Mouse (Mus musculus): ENCODE data around the gene Dedd2.

The Dedd2 gene

GRCm38 (mm10) chr7:25221102-25221883, 878 bp upstream of the Dedd2 start, which contains the start of gene Zfp526:
Gene Zfp526, plus strand, starts transcription at chr7:25221425.
- in situ Hi-C loops (cut with MboI; ENCODE audit: unreplicated experiment in 2 of 2) = no loop called here

DNA sequence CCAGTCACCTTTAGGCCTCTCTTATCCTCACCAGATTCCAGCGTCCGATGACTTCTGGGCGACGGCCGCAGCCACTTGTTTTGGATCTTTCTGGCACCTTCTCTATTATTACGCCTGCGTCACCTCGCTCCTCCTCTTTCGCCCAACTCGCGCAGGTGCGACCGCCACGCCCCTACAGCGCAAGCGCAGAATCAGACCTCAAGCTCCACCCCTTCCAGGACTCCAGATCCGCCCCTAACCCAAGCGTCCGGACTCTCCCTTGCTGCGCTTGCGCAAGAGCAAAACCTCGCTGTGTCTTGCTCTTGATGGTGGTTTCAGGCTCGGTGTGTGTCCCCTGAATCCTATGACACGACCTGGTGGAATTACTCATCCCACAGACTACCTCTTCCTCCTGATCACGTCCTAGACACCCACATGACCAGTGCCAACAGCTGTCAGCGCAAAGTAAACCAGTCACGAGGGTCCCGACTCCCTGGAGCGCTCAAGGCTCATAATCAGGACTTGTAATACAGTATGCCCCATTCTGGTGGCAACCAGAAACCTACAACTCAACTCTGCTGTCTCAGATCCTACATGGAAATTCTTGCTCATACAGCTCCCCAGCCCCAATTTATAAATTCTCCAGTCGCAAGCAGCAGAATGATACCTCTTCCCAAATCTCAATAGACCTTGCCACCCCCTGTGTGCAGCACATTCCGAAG, 509 bp downstream of the Dedd2 start:
- in situ Hi-C loops (cut with MboI; ENCODE audit: unreplicated experiment in 2 of 2) = no loop called here

DNA sequence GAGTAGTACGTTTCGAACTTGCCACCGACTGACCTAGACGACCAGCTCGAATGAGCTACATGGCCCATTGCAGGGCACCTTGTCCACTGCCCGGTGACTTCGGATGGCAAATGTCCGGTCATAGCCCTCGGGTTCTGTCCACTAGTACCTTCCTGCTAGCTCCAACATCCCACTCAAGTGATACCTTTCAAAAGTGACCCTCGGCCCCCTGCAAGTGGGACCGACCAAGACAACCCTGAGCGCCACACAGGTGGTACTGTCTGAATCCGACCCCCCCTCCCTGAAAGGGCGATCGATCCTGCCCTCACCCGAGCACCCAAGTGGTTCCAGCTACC, 1.0 kb downstream of the Dedd2 start:
- in situ Hi-C loops (cut with MboI; ENCODE audit: unreplicated experiment in 2 of 2) = no loop called here

DNA sequence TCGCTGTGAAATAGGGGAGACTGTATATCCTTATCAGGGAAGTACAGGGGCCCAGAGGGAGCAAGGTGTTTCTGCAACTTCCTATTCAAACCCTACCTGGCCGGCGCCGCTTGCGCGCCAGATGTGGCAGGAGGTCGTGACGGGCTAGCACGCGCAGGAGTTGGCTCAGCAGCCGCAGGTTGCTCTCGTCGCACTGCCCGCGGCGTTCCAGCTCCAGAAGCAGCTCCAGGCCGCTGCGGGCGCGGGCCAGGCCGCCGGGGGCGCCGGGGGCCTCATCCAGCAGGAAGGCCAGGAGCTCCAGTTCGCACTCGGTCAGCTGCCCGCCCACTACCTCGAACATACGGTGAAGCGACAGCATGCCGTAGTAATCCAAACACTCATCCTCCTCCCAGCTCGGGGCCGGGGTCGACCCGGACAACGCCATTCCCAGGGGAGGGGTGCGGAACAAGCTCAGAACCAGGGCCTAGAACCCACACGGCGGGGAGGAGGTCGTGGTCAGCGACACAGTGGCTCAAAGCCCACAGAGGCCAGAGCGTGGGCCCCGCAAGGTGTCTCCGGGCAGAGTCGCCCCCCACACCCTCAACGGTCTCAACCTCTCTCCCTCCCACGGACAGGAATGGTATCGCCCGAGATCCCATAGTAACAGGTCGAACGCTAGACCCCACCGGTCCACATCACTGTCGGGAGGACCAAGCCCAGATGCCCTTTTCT, 1.6 kb downstream of the Dedd2 start:
- in situ Hi-C loops (cut with MboI; ENCODE audit: unreplicated experiment in 2 of 2) = no loop called here

GRCm38 (mm10) chr7:25217653-25218395, 2.6 kb downstream of the Dedd2 start:
- in situ Hi-C loops (cut with MboI; ENCODE audit: unreplicated experiment in 2 of 2) = no loop called here

- in situ Hi-C loops (cut with MboI; ENCODE audit: unreplicated experiment in 2 of 2) = no loop called here
These were observed 6.2 kb downstream of the Dedd2 start for GRCm38 (mm10) chr7:25214172-25214571.

GRCm38 (mm10) chr7:25213099-25213498, 7.3 kb downstream of the Dedd2 start:
- in situ Hi-C loops (cut with MboI; ENCODE audit: unreplicated experiment in 2 of 2) = no loop called here

GRCm38 (mm10) chr7:25210482-25210881, 9.9 kb downstream of the Dedd2 start:
- in situ Hi-C loops (cut with MboI; ENCODE audit: unreplicated experiment in 2 of 2) = no loop called here

DNA sequence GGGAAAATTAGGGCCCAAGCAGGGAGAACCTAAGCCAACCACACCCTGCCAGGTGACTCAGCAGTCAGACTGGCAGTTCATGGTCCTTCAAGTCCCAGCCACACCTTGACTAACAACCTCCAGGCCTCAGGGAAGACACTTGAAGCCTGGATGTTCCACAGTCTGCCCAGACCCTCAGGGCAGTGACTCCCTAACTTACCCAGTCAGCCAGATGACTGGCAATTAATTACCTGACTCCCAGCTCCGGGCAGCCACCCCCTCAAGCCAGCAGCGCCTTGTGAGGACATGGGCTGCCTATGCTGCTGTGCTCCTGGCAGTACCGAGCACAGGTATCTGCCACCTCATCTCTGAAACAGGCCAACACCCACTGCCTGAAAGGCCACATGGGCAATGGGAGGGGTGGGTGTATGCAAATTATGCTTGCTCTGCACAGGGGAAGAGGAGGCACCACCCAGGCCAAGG, 11.2 kb downstream of the Dedd2 start:
- in situ Hi-C loops (cut with MboI; ENCODE audit: unreplicated experiment in 2 of 2) = no loop called here

DNA sequence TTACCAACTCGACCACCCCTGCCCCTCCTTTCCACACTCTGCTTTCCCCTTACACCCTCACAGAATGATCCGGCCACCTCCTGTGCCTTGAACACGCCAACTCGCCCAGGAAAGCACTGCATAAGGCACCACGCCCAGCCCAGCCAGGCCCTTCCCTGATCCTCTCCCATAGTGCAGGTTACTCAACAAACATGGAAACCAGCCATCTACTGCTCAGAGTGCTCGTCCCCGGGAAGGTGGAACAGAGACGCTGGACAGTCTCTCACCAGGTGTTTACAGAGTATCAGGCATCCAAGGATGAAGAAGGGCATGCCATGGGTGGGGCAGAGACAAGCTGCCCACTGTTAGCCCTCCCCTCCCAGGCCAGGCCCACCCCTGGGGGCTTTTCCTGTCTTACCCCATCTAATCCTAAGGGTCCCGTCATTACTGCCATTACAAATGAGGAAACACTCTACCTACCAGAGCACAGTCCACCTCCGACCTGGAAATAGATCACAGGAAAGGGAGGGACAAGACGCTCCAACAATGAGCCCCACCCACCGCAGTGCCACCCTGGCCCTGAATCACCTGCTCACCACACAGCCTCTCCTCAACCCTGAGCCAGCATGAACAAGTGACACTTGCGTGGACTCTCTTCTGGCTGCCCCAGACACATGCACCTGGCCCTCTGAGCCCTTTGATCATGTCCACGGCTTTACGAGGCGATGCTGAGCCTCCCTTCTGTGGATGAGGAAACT, 14.2 kb downstream of the Dedd2 start:
- in situ Hi-C loops (cut with MboI; ENCODE audit: unreplicated experiment in 2 of 2) = no loop called here

- in situ Hi-C loops (cut with MboI; ENCODE audit: unreplicated experiment in 2 of 2) = no loop called here
These were observed 14.9 kb downstream of the Dedd2 start for GRCm38 (mm10) chr7:25205355-25206093.

- in situ Hi-C loops (cut with MboI; ENCODE audit: unreplicated experiment in 2 of 2) = no loop called here
These were observed 16.8 kb downstream of the Dedd2 start for GRCm38 (mm10) chr7:25203624-25204023.

- in situ Hi-C loops (cut with MboI; ENCODE audit: unreplicated experiment in 2 of 2) = no loop called here
These were observed 22.9 kb downstream of the Dedd2 start for GRCm38 (mm10) chr7:25197384-25198018.

DNA sequence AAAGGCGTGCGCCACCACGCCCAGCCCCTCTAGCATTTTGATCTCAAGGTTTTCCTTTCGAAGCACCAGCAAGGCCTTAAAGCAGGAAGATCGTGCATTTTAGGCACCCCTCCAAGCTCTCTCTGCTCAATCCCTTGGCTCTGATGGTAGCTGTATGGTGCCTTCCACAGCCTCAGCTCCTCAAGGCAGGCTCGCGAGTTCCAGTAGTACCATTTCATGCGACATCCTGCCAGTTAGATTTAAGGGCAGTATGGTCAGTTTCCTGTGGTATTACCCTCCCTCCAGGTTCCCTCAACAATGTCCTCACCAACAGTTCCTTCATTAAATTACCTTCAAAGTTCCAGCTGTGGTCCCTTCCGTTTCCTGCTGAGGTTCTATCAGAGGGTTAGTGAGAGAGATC, 24.3 kb downstream of the Dedd2 start:
- in situ Hi-C loops (cut with MboI; ENCODE audit: unreplicated experiment in 2 of 2) = no loop called here

DNA sequence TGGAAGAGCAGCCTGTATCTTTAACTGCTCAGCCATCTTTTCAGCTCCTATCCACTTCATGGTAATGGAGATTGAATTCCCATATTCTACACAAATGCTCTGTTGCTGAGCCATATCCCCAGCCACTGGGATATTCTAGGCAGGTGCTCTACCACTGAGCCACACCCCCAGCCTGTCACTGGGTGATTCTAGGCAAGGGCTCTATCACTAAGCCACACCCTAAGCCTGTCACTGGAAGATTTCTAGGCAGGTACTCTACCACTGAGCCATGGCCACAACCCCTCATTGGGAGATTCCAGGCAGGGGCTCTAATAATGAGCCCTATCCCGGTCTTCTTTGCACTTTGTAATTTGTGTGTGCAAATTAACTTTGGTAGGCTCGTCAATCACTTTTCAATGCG, 25.3 kb downstream of the Dedd2 start:
- in situ Hi-C loops (cut with MboI; ENCODE audit: unreplicated experiment in 2 of 2) = no loop called here

GRCm38 (mm10) chr7:25192110-25192509, 28.3 kb downstream of the Dedd2 start:
- in situ Hi-C loops (cut with MboI; ENCODE audit: unreplicated experiment in 2 of 2) = no loop called here

GRCm38 (mm10) chr7:25190806-25191205, 29.6 kb downstream of the Dedd2 start:
- in situ Hi-C loops (cut with MboI; ENCODE audit: unreplicated experiment in 2 of 2) = no loop called here

GRCm38 (mm10) chr7:25187662-25188650, 32.5 kb downstream of the Dedd2 start:
- in situ Hi-C loops (cut with MboI; ENCODE audit: unreplicated experiment in 2 of 2) = loop anchor here (5.0 to 10.0 kb wide), 5 partner anchors 49 to 214 kb away; partner anchors contain the start of gene Gsk3a (in 1 of the 2)
